Mouse (Mus musculus) mouse embryonic stem cell (cell line): ENCODE results near the gene Gm20509.
"Not testable (repeated sequence)": the region's sequence is repeated elsewhere in the genome, so short reads cannot be mapped to it uniquely, and the experiment has no call there.

Experiments used
- in situ Hi-C, 2 experiments: fragments of 300-500 bp; cut with MboI; formaldehyde crosslinking; loops; 1 replicate in 1 of 2; 3 replicates in 1 of 2; pipeline ENCODE4 v1.14.3; 2019 to 2020; ENCODE audit warnings: low sequenced_read_pairs in 2 of 2, low pct_unique_long_range_greater_than_20kb in 1 of 2, mixed read lengths in 1 of 2; ENCODE audit not compliant: unreplicated experiment in 1 of 2

Gene Gm20509

DNA sequence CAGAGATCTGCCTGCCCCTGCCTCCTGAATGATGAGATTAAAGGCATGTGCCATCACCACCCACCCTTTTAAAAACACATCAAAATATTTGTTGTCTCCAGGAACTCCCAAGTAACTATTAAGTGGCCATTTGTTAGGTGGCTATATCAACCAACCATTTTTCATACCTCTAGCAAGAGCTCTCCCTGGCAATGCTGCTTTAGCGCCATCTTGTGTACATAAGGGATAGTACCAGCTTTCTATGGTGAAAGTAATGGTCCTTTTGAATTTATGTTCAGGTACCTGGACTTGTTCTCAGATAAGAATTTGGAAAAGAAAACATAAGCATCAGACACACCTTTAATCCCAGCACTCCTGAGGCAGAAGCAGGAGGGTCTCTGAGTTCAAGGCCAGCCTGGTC lies 10.5 kb upstream of the Gm20509 start:
- in situ Hi-C loops, result loop anchor here (5.0 kb wide), 2 partner anchors 49 to 119 kb away; partner anchors contain the start of genes Pigb (in 2 of the 2) and Rab27a (in 2 of the 2)

DNA sequence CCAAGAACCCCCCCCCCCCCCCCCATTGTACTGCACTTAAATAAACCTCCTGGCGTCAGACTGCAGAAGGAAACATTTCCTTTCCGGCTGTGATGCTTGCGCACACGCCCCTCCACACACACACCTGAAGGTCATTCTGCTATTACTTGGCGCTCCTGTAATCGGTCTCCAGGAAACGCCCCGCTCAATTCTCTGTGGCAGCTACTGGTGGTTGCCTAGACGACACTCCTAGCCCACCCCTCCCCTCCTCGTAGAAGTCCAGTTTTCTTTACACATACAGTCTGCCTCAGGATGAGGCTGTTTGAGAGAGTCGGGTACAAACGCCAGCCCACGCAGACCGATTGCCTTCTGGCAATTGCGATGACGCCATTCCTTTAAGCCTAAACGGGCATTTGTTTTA lies 7.7 kb upstream of the Gm20509 start:
- in situ Hi-C loops, result loop anchor here (5.0 kb wide), 2 partner anchors 52 to 122 kb away; partner anchors contain the start of genes Pigb (in 2 of the 2) and Rab27a (in 2 of the 2)

DNA sequence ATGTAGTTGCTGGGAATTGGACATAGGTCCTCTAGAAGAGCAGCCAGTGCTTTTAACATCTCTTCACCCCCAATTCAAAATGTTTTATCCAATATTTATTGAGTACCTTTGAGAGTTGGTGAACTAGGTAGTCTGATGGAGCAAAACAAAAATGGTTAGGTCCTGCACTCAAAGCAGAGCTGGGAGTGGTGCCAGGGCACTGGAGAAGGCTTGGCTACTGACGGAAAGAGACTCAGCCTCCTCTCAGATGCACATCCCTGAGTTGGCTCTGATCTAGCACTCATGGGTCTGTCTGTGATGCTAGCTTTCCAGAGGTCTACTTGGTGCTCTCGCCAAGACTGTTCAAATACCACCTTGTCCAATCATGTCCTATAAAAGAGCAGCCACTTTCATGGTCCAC lies 4.4 kb upstream of the Gm20509 start:
- in situ Hi-C loops, result no loop called here

DNA sequence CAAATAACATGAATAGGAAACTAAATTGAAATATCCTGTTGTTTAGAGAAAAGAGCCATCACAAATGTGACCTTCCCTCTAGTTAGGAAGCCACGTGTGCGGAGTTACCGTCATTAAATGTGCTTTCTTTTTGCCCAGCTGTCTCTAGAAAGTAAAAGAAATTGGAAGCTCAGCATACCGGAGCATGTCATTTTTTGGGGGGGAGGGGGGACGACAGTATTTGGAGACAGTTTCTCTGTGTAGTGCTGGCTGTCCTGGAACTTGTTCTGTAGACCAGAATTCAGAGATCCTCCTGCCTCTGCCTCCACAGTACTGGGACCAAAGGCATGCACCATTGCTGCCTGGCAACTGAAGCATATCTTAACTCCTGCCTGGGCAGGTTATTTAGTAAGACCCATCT lies 734 bp upstream of the Gm20509 start, which contains the start of gene Khdc3:
TSS of gene Khdc3 (plus strand) at position 301 of the 400 bp plus-strand sequence.
- in situ Hi-C loops, result no loop called here

DNA sequence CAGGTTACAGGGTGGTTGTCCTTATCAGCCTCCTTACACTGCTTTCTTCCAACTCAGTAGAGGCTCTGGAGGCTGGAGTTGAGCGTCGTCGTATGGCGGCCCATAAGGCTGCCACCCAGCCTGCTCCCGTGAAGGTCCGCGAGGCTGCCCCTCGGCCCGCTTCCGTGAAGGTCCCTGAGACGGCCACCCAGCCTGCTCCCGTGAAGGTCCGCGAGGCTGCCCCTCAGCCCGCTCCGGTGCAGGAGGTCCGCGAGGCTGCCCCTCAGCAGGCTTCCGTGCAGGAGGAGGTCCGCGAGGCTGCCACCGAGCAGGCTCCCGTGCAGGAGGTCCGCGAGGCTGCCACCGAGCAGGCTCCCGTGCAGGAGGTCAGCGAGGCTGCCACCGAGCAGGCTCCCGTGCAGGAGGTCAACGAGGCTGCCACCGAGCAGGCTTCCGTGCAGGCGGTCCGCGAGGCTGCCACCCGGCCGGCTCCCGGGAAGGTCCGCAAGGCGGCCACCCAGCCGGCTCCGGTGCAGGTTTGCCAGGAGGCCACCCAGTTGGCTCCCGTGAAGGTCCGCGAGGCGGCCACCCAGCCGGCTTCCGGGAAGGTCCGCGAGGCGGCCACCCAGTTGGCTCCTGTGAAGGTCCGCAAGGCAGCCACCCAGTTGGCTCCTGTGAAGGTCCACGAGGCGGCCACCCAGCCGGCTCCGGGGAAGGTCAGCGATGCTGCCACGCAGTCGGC lies 1.0 kb downstream of the Gm20509 start:
- in situ Hi-C loops, result no loop called here

DNA sequence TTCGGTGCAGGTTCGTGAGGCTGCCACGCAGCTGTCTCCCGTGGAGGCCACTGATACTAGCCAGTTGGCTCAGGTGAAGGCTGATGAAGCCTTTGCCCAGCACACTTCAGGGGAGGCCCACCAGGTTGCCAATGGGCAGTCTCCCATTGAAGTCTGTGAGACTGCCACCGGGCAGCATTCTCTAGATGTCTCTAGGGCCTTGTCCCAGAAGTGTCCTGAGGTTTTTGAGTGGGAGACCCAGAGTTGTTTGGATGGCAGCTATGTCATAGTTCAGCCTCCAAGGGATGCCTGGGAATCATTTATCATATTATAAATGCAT lies 1.6 kb downstream of the Gm20509 start:
- in situ Hi-C loops, result no loop called here

DNA sequence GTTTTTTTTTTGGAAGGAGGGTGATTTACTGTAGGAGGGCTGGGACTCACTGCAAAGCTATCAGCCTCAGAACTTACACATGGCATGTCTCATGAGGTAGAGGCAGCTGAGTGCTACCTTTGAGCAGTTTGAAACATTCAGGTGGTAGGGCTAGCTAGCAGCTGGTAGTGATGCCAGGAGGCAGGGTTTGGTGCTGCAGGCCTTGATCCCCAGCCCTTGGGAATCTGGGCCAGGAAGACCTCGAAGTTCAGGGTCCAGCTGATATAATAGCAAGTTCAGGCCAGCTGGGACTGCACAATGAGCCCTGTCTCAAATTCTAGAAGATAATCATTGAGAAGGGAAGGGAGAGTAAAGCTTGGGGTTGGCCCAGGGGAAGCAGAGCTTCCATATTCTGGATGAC lies 2.9 kb downstream of the Gm20509 start:
- in situ Hi-C loops, result no loop called here

DNA sequence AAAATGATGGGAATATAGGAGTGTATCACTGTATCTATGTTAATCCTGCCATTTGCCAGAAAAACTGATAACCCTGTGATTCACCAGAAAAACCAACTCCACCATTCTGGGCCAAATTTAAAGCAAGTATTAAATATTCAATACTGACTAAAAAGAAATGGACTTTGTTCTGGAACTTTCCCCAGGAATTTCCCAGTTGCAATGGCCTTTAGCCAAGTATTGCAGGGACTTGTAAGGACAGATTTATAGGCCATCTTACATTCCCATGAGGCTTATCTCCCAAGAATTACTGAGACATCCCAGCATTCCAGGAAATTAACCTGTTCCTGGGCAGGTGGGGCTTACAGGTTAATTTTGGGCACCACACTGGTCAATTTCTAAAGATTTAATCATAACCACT lies 3.5 kb downstream of the Gm20509 start:
- in situ Hi-C loops, result no loop called here

DNA sequence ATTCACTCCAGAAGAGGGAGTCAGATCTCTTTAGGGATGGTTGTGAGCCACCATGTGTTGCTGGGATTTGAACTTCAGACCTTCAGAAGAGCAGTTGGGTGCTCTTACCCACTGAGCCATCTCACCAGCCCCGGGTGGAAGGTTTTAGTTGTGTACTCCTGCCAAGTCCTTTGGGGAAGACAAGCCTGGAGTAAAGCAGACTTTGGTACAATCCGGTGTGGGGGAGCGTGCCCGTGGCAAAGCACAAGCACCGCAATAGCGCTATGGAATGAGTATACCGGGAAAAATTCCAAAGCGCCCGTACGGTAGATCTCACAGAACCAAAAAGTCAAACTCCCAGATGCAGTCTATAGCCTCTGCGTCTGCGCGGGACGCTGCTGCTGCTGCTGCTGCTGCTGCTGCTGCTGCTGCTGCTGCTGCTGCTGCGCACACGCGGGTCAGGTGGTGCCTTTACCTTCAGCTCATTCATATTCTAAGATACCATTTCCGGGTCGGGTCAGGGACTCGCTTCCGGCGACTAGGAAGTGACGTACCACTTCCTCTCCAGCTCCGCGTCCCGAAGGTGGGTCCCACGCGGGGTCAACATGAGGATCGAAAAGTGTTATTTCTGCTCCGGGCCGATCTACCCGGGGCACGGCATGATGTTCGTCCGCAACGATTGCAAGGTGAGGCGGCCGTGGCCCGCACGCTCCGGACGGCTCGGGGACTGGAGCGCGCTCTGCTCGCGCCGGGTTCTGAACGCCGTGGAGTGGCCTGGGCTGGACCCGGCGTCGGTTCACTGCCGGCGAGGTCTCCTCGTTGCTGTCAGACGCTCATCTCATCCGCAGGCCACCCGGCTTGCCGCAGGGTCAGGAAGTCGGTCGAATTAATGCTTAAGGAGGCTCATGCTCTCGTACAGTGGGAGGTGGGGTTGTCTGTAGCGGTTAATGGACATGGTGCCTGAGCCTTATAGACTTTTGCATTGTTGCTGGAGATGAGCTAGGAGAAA lies 10.9 kb downstream of the Gm20509 start, which contains the start of gene Rsl24d1:
TSS of gene Rsl24d1 (plus strand) at position 508 of the 988 bp plus-strand sequence.
- in situ Hi-C loops, result no loop called here

DNA sequence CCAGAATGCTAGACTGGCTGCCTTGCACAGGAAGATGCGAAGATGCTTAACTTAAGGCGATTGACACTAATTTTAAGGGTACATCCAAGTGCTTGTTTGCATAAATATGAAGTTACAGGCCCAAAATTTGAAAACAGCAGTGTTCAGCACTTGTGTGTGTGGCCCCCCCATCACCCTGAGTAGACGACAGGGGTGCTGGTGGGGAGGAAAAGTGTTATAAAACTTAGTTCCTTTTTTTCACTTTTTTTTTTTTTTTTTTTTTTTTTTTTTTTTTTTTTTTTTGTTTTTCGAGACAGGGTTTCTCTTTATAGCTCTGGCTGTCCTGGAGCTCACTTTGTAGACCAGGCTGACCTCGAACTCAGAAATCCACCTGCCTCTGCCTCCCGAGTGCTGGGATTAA lies 14.4 kb downstream of the Gm20509 start:
- in situ Hi-C loops, result not testable (repeated sequence)

DNA sequence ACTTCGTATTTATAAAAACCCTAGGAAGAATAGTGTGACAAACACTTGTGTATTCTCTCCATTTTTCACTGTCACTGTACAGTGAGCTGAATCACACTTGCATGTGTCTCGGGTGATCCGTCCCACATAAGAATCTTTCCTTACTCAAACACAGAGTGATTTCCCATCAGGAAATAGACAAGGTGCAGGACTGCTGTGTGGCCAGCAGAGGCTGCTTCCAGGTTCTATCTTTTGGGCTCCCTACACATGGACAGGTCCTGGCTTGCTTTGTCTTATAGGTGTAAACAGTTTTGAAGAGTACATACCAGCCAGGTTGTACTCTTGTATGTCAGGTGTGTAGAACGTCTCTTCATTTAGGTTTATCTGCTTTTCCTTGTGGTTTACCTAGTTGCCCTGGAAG lies 15.7 kb downstream of the Gm20509 start:
- in situ Hi-C loops, result no loop called here

DNA sequence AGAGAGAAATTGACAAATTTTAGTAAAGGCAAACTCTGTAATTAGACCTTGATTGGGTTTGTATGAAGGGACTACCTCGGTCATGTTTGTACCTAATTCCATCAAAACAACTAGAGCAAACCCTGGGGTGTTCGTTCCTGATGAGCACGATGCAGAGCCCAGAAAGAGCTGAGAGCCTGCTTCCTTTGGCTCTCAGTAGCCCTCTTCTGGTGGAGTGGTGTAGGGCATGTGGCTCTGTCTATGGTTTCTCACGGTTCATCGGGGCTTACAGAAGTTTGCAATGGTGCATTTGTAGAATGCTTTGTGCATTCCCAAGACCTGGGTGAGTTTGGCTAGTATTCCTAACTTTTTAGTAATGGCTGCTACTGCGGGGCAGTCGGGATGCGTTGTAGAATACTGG lies 19.5 kb downstream of the Gm20509 start:
- in situ Hi-C loops, result no loop called here

DNA sequence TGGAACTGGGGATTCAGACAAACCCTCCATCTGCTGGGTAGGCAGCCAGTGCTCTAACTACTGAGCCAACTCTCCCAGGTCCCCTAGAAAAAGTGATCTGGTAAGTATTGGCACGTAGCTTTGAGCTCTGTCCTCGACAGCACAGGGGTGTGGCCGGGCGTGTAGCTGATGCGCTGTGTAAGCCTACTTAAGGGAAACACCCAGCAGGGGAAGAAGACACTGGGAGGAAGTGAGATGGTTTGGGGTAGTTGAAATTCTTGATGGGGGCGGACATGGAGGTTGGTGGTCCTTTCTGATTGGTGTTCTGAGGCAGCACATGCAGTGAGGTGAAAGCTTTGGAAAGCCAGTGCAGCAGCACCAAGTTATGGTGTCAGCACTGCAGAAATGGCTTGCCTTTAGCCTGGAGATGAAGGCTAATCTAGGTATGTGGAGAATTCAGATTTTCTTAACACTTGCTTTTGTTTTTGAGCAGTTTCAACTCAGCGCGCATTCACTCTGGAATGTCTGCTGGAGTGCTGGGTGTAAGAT lies 22.8 kb downstream of the Gm20509 start:
- in situ Hi-C loops, result no loop called here

DNA sequence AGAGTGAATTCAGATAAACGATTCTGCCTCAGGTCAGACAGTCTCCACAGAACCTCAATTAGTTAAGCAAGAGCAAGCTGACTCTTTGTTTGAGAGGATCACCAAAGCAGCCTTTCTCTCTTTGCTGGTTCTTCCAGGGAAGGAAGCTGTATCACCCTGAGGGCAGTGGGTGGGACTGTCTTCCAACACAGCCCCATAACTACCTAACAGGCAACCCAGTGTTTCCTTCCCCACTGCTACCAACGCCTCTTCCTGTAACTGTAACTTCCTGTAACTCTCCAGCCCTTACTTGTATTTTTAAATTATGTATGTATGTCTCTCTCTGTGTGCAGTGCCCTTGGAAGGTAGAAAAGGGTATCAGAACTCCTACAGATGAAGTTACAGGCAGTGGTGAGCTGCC lies 25.2 kb downstream of the Gm20509 start:
- in situ Hi-C loops, result no loop called here

DNA sequence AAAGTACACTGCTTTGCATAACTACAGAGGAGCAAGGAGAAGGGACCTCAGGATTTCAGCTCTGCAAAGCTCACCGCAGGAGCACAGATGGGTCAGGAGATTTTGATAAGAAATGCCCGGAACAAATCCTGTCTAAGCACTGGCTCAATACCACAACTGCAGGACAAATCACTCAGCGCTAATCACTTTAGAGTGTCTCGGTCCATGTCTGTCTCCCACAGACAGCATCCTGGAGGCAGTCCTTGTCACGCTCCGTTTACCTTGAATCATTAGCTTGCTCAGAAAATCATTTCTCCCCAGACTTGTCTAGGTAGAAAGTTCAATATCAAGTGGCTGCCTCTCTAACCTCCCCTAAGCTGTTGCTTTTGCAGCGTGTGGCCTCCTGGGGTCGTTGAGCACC lies 27.6 kb downstream of the Gm20509 start:
- in situ Hi-C loops, result no loop called here

DNA sequence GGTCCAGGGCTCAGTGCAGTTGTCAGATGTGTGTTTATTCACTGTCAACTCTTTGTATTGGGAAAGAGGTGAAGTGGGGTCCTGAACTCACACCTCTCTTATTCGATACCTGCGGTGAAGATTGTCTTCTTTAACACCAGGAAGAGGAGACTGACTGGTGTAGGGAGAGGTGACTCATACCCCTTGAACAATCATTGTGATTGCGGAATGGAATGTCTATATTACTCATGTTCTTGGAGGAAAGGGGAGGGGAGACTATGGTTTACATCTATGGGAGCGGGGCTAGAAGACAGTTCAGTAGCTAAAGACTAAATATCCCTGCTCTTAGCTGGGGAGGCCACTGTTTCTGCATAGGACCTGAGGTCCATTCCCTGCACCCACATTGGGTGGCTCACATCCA lies 28.3 kb downstream of the Gm20509 start:
- in situ Hi-C loops, result no loop called here

DNA sequence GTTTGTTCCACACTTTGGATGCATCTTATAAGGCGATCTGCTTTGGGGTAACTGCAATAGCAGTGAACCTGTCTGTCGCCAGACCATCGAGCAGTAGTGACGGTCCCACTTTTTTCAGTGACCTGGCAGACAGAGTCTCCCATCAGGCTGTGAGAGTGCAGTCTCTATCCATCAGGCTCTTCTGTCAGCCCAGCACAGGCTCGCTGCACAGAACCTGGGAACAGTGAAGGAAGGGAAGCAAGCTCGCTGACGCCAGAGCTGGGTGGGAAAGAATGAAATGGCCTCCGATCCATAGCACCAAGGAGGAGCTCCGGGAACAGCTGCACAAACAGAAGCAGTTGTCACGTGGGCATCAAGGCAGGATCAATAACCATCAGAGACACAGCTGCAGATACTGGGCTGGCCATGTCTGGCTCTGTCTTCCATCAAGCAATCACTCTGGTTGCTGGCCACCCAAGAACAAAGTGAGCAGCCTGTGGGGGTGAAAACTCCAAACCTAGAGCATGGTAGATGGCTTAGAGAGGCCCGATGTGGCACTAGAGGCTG lies 35.1 kb downstream of the Gm20509 start:
- in situ Hi-C loops, result no loop called here

DNA sequence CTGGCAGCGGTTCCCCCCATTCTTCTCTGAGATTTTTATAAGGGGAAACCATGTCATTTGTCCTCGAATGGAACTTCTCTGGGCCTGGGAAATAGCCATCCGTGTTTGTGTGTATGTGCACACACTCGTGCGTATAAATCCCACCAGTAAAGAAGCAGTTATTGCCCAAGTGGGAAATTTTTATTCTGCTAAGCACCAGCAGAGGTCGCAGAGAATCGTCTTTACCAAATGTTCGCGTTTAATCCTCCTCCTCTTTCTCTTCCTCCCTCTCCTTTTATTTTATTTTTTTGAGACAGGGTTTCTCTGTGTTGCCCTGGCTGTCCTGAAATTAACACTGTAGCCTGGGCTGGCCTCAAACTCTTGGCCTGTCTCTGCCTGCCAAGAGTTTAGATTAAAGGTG lies 52.1 kb downstream of the Gm20509 start:
- in situ Hi-C loops, result loop anchor here in 1 of 2 experiments (25.0 kb wide), 1 partner anchor 283 kb away; no protein-coding TSS in a partner anchor

DNA sequence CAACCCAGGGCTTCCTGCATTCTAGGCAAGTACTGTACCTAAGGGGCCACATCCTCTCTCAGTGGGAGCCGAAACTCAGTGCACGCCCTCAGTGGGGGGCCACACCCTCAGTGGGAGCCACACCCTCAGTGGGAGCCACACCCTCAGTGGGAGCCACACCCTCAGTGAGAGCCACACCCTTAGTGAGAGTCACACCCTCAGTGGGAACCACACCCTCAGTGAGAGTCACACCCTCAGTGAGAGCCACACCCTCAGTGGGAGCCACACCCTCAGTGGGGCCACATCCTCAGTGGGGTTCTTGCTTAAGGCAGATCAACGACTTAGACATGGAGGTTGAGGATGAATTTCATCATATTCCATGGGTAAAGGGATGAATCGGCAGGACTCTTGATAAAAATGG lies 55.7 kb downstream of the Gm20509 start:
- in situ Hi-C loops, result loop anchor here in 1 of 2 experiments (25.0 kb wide), 1 partner anchor 279 kb away; no protein-coding TSS in a partner anchor
